Mouse (Mus musculus) c-Kit-positive CD71-negative TER-119-negative erythroid progenitor cells, embryonic 14.5 days (primary cell): ENCODE measurements around the gene Ndufaf1.

Source experiments
- DNase-seq: peaks from one replicate; pipeline ENCODE4 v3.0.0-alpha.2; 2013; ENCODE audit warnings: low read depth

The Ndufaf1 gene

GRCm38 (mm10) chr2:119617841-119618198 lies 44.8 kb downstream of the Ndufaf1 start:
- DNase-seq = no peak

GRCm38 (mm10) chr2:119607023-119607422 lies 55.6 kb downstream of the Ndufaf1 start:
- DNase-seq = no peak
